Mouse (Mus musculus) testis, adult 2 months (tissue): ENCODE data around the gene 1700017D01Rik.

Source experiments
- CTCF ChIP-seq: fragments of 200-500 bp; IDR thresholded peaks from 2 replicates; pipeline ENCODE4 v1.5.1; 2012; ENCODE audit warnings: low read depth, mild to moderate bottlenecking, inconsistent platforms, low read length, moderate library complexity; ENCODE audit not compliant: control insufficient read depth, insufficient read depth, insufficient replicate concordance
- POLR2A ChIP-seq: fragments of 200-500 bp; IDR thresholded peaks from 2 replicates; pipeline ENCODE4 v1.6.1; 2012; ENCODE audit warnings: low read depth, mild to moderate bottlenecking, inconsistent platforms, low read length, moderate library complexity; ENCODE audit not compliant: control insufficient read depth

DNA sequence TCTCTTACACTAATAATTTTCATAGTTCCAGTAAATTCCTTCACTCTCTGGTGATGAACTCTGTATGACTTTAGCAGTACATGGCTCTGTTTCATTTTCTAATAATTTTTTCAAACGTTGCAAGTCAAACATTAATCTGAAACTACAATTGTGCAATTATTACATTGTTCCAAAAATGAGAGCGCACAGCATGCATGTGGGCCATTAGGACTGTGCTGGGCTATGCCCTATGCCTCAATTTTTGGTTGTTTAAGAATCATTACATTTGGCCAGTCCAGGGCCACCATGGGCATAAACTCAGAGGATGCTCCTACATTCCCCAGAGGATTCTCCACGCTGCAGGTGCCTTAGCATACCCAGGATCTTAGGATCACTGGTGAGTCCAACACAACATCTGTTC lies 77.4 kb downstream of the 1700017D01Rik start:
- no peak for TF ChIP-seq POLR2A
- no peak for TF ChIP-seq CTCF
